Mouse (Mus musculus) kidney, postnatal 0 days (tissue): Measurements from ENCODE around the gene Spink8. TPM values are rescaled to one million over a fixed set of nuclear protein-coding genes. Genes with fewer than 3 reads are reported as not detected.

Experiments used
- ATAC-seq: fragments of 200-750 bp; cut with Nextera tagmentation; replicated peaks from 2 replicates; pipeline ENCODE4 v1.8.0; 2017; ENCODE audit warnings: low read depth, moderate number of reproducible peaks, moderate TSS enrichment, moderate library complexity; ENCODE audit not compliant: low FRiP score
- DNase-seq: peaks from one replicate; pipeline ENCODE4 v3.0.0-alpha.2; 2016; ENCODE audit warnings: low spot score
- H3K27ac ChIP-seq: fragments of 300-500 bp; sonication (generic); 2 replicates; pipeline ENCODE4 v1.5.1; 2014; ENCODE audit warnings: mild to moderate bottlenecking
- H3K27me3 ChIP-seq: fragments of 300-500 bp; sonication (generic); 2 replicates; pipeline ENCODE4 v1.6.1; 2014; ENCODE audit warnings: low read length, mixed read lengths; ENCODE audit not compliant: insufficient read depth
- H3K36me3 ChIP-seq: fragments of 300-500 bp; sonication (generic); 2 replicates; pipeline ENCODE4 v1.6.1; 2014; ENCODE audit warnings: low read length, mixed read lengths; ENCODE audit not compliant: insufficient read depth
- H3K4me1 ChIP-seq: fragments of 300-500 bp; sonication (generic); replicated peaks from 2 replicates; pipeline ENCODE4 v1.6.1; 2014; ENCODE audit warnings: antibody characterized with exemption, low read length, mixed read lengths; ENCODE audit not compliant: insufficient read depth
- H3K4me2 ChIP-seq: fragments of 300-500 bp; sonication (generic); 2 replicates; pipeline ENCODE4 v1.6.1; 2014; ENCODE audit warnings: mild to moderate bottlenecking, low read length, moderate library complexity, mixed read lengths
- H3K4me3 ChIP-seq: fragments of 300-500 bp; sonication (generic); replicated peaks from 2 replicates; pipeline ENCODE4 v1.5.1; 2014; ENCODE audit warnings: low read depth, low read length
- H3K9ac ChIP-seq: fragments of 300-500 bp; sonication (generic); 2 replicates; pipeline ENCODE4 v1.6.1; 2014; ENCODE audit warnings: low read depth, low read length
- H3K9me3 ChIP-seq: fragments of 300-500 bp; sonication (generic); replicated peaks from 2 replicates; pipeline ENCODE4 v1.6.1; 2016; ENCODE audit warnings: low read length, inconsistent platforms, mixed read lengths
- CTCF ChIP-seq: IDR thresholded peaks from 2 replicates; pipeline ENCODE4 v1.5.1; 2016; ENCODE audit warnings: antibody characterized with exemption, low read depth, mild to moderate bottlenecking, moderate library complexity
- WGBS: fragments of 180-500 bp; shearing (Covaris S2); extraction: QIAGEN DNeasy Blood & Tissue Kit; methylation state at CpG from one replicate; pipeline ENCODE4 v1.1.7; 2014; 5-methylcytosine and 5-hydroxymethylcytosine counted together
- polyA plus RNA-seq: library from polyadenylated mRNA; unstranded; fragments of >200 nt; fragmentation: Nextera tagmentation; extraction: Ambion mirVana; gene quantifications from 2 replicates; pipeline ENCODE4 v1.2.1, GENCODE M21; 2015

Spink8 gene
- polyA plus RNA-seq, 1 experiment from 2014 or later: 206 TPM

GRCm38 (mm10) chr9:109855947-109856346 is 43.9 kb downstream of the Spink8 start:
- no peak overlapping the region for H3K27ac ChIP-seq
- no peak overlapping the region for H3K4me3 ChIP-seq
- 86% methylated on average over 6 of the region's 6 CpGs for WGBS
- H3K9ac ChIP-seq: no peak overlapping the region
- H3K27me3 ChIP-seq: no peaks in the 10 kb centered on the region
- DNase-seq (no peak), ATAC-seq (no peak)
- no peaks in the 10 kb centered on the region for H3K36me3 ChIP-seq
- H3K4me2 ChIP-seq: no peak overlapping the region
- no peaks in the 10 kb centered on the region for H3K4me1 ChIP-seq
- TF ChIP-seq CTCF: no peak
- H3K9me3 ChIP-seq: no peaks in the 10 kb centered on the region

GRCm38 (mm10) chr9:109862397-109863044 is 50.4 kb downstream of the Spink8 start:
- H3K4me3 ChIP-seq: no peak overlapping the region
- peak overlapping the region; percentile 39 for H3K4me2 ChIP-seq
- ATAC-seq (no peak; the same call in 1 of the 2 replicates), DNase-seq (peak; percentile 74)
- no peaks in the 10 kb centered on the region for H3K27me3 ChIP-seq
- TF ChIP-seq CTCF: peak; percentile 95
- WGBS: 15% methylated on average over 20 of the region's 20 CpGs
- no peak overlapping the region for H3K9ac ChIP-seq
- H3K9me3 ChIP-seq: no peaks in the 10 kb centered on the region
- H3K27ac ChIP-seq: no peak overlapping the region
- no peaks in the 10 kb centered on the region for H3K36me3 ChIP-seq
- no peaks in the 10 kb centered on the region for H3K4me1 ChIP-seq

- no peak for DNase-seq
- ATAC-seq: no peak
- Histone ChIP-seq H3K9me3 (no peaks in the 10 kb centered on the region), H3K4me3 (no peak overlapping the region), H3K9ac (no peak overlapping the region), H3K27ac (no peak overlapping the region), H3K36me3 (no peaks in the 10 kb centered on the region), H3K4me1 (no peaks in the 10 kb centered on the region), H3K27me3 (no peaks in the 10 kb centered on the region), H3K4me2 (no peak overlapping the region)
- no peak for TF ChIP-seq CTCF
- 57% methylated on average over 3 of the region's 3 CpGs for WGBS
Measured at GRCm38 (mm10) chr9:109863085-109863484, 51.0 kb downstream of the Spink8 start.

- DNase-seq: no peak
- 60% methylated on average over 2 of the region's 2 CpGs for WGBS
- no peak for ATAC-seq
- Histone ChIP-seq H3K4me2 (no peak overlapping the region), H3K36me3 (no peaks in the 10 kb centered on the region), H3K27me3 (no peaks in the 10 kb centered on the region), H3K27ac (no peak overlapping the region), H3K4me3 (no peak overlapping the region), H3K4me1 (no peaks in the 10 kb centered on the region), H3K9ac (no peak overlapping the region), H3K9me3 (no peaks in the 10 kb centered on the region)
- no peak for TF ChIP-seq CTCF
Measured at GRCm38 (mm10) chr9:109866218-109866617, 54.1 kb downstream of the Spink8 start.

- TF ChIP-seq CTCF: no peak
- H3K27me3 ChIP-seq: no peaks in the 10 kb centered on the region
- DNase-seq: no peak
- 30% methylated on average over 6 of the region's 6 CpGs for WGBS
- 0 out of 2 replicates have a peak overlapping the region, but pooled peaks have one; percentile 25 for H3K27ac ChIP-seq
- no peaks in the 10 kb centered on the region for H3K4me1 ChIP-seq
- no peaks in the 10 kb centered on the region for H3K9me3 ChIP-seq
- H3K4me2 ChIP-seq: peak overlapping the region; percentile 27; the same call in 1 of the 2 replicates
- H3K36me3 ChIP-seq: no peaks in the 10 kb centered on the region
- no peak overlapping the region for H3K4me3 ChIP-seq
- H3K9ac ChIP-seq: no peak overlapping the region
- ATAC-seq: no peak
Measured at GRCm38 (mm10) chr9:109870983-109871572, 59.0 kb downstream of the Spink8 start.

GRCm38 (mm10) chr9:109874797-109875691 is 63.0 kb downstream of the Spink8 start, which contains the start of gene Cdc25a:
Gene Cdc25a, plus strand, starts transcription at chr9:109875579.
- H3K9me3 ChIP-seq: no peaks in the 10 kb centered on the region
- peak; percentile 100 for DNase-seq
- H3K4me1 ChIP-seq: peaks cover 8% of the 10 kb centered on the region; the same call in 1 of the 2 replicates
- peaks cover 15% of the 10 kb centered on the region for H3K36me3 ChIP-seq
- peak within 1 kb of the TSS; percentile 96 for H3K4me3 ChIP-seq
- H3K27ac ChIP-seq: peak within 1 kb of the TSS; percentile 92
- no peaks in the 10 kb centered on the region for H3K27me3 ChIP-seq
- TF ChIP-seq CTCF: peak; percentile 73
- peak; percentile 93 for ATAC-seq
- H3K9ac ChIP-seq: peak within 1 kb of the TSS; percentile 89
- WGBS: 6% methylated on average over 33 of the region's 33 CpGs
- H3K4me2 ChIP-seq: peak within 1 kb of the TSS; percentile 85
